Comparison of ENCODE assay signal across 20 mouse cellular contexts in genomic region chr4:119244468-119245240, GRCm38 (mm10). TPM values are rescaled to one million over a fixed set of nuclear protein-coding genes. Genes with fewer than 3 reads are reported as not detected.
A peak's percentile ranks its signal among the peaks of the same experiment; 100 is the strongest.
DNase-seq lines count a peak whose midpoint lies in the region; ATAC-seq and TF ChIP-seq lines count a peak whose summit lies in the region.
"Had no signal": no experiment of that assay in that cellular context is flagged by ENCODE, and none has a peak within 500 bp of the region (broad histone marks: within the 10 kb centered on the region; RNA-seq: fewer than 3 reads in every experiment).

No protein-coding gene starts in this region.

- H3K4me2 ChIP-seq in hindbrain, postnatal 0 days (ENCODE audit: low read depth, low read length), result no peak overlapping the region
- H3K4me2 ChIP-seq: midbrain, embryonic 15.5 days; neural tube, embryonic 13.5 days had no signal

- no peak overlapping the region for H3K9ac ChIP-seq in hindbrain, postnatal 0 days (replicated peaks; ENCODE audit: low read length)
- H3K9ac ChIP-seq: liver, embryonic 14.5 days; midbrain, embryonic 15.5 days; neural tube, embryonic 13.5 days had no signal

- peaks cover 34% of the 10 kb centered on the region for H3K36me3 ChIP-seq in hindbrain, postnatal 0 days (ENCODE audit: insufficient read depth, low read length)

- H3K9me3 ChIP-seq in hindbrain, postnatal 0 days (ENCODE audit: low read length), result no peaks in the 10 kb centered on the region
- H3K9me3 ChIP-seq: midbrain, embryonic 15.5 days; neural tube, embryonic 13.5 days had no signal

- no peak overlapping the region for H3K4me3 ChIP-seq in hindbrain, postnatal 0 days (ENCODE audit: low read length)
- H3K4me3 ChIP-seq: gastrocnemius, adult 2 months; midbrain, embryonic 15.5 days; neural tube, embryonic 13.5 days had no signal

- H3K27me3 ChIP-seq in hindbrain, postnatal 0 days (ENCODE audit: insufficient read depth, low read length), result no peaks in the 10 kb centered on the region
- H3K27me3 ChIP-seq: midbrain, embryonic 15.5 days; neural tube, embryonic 13.5 days had no signal

- DNase-seq in heart, adult 18-20 months, result peak; percentile 12 to 40
- no peak for DNase-seq in heart, postnatal 14 days
- DNase-seq in ovary, adult 18-20 months (ENCODE audit: low spot score), result peak; percentile 29
- no peak for DNase-seq in ovary, postnatal 36 days (ENCODE audit: low spot score)
- peak; percentile 58 to 83 for DNase-seq in left cerebral cortex, postnatal 14 days (ENCODE audit: low spot score in 2 of 2)
- DNase-seq in telencephalon, adult 2 months (ENCODE audit: low read depth, low spot score), result peak; percentile 86
- DNase-seq in thymus, postnatal 14 days, result no peak
- DNase-seq in hindbrain, postnatal 0 days (ENCODE audit: low spot score), result no peak
- DNase-seq: B cell, adult 2 months; thymus, adult 2 months had no signal

- intact Hi-C loops in heart, postnatal 14 days (cut with DNase I), result loop anchor here (5.0 kb wide), 4 partner anchors 78 to 378 kb away; partner anchors contain the start of genes Ppcs, Ppih and Zmynd12
- intact Hi-C loops in left cerebral cortex, postnatal 14 days (cut with DNase I), result loop anchor here (10.0 kb wide), 1 partner anchor 420 kb away; no protein-coding TSS in a partner anchor

- ATAC-seq in hindbrain, postnatal 0 days, result no peak
- ATAC-seq: midbrain, embryonic 15.5 days had no signal

- no peak overlapping the region for H3K27ac ChIP-seq in hindbrain, postnatal 0 days
- H3K27ac ChIP-seq: liver, embryonic 14.5 days; macrophage; midbrain, embryonic 15.5 days; neural tube, embryonic 13.5 days had no signal

- WGBS in hindbrain, postnatal 0 days, result 72% methylated on average over 22 of the region's 22 CpGs

- H3K4me1 ChIP-seq in hindbrain, postnatal 0 days (ENCODE audit: insufficient read depth, low read length), result peaks cover 4% of the 10 kb centered on the region; the same call in 1 of the 2 replicates

- no peak for TF ChIP-seq CTCF in hindbrain, postnatal 0 days (IDR thresholded peaks at IDR 0.05; ENCODE audit: low read depth)

RNA-seq across cellular contexts. Expression of gene Cldn19, which starts 10.6 kb away (rescaled TPM):
- not detected for total RNA-seq in heart, adult 18-20 months (2021)
- under 1 TPM in 1 of 2 experiments, not detected in 1; 0.36 TPM for total RNA-seq in heart, postnatal 14 days (2021)
- under 1 TPM; 0.15 to 0.24 TPM for total RNA-seq in left cerebral cortex, postnatal 14 days (2021)
- total RNA-seq in hindbrain, postnatal 0 days (2014; rRNA removed), result 3.6 and 5.1 TPM in 2 replicates
- polyA plus RNA-seq in hindbrain, postnatal 0 days (2015; fragmentation: Nextera tagmentation; extraction: Ambion mirVana), result 1.1 and 1.7 TPM in 2 replicates
- polyA plus RNA-seq: heart, embryonic 14.5 days; intestine, embryonic 14.5 days; liver, embryonic 14.5 days; macrophage; spleen, adult 2 months had no signal

RNA-seq across cellular contexts. Expression of gene P3h1, which starts 11.9 kb away (rescaled TPM):
- total RNA-seq in heart, adult 18-20 months (2021), result 1 to 10 TPM; 9.4 to 9.9 TPM
- total RNA-seq in heart, postnatal 14 days (2021), result 10 to 100 TPM; 18.1 to 19.5 TPM
- total RNA-seq in left cerebral cortex, postnatal 14 days (2021), result 1 to 10 TPM; 7.1 to 7.6 TPM
- total RNA-seq in hindbrain, postnatal 0 days (2014; rRNA removed), result 15.3 and 18.3 TPM in 2 replicates
- polyA plus RNA-seq in hindbrain, postnatal 0 days (2015; fragmentation: Nextera tagmentation; extraction: Ambion mirVana), result 9.1 and 9.8 TPM in 2 replicates

RNA-seq across cellular contexts. Expression of gene AU022252, which starts 12.1 kb away (rescaled TPM):
- total RNA-seq in heart, adult 18-20 months (2021), result 10 to 100 TPM; 24.8 to 26.5 TPM
- 10 to 100 TPM; 21.1 to 23.4 TPM for total RNA-seq in heart, postnatal 14 days (2021)
- 10 to 100 TPM; 31.6 to 34.9 TPM for total RNA-seq in left cerebral cortex, postnatal 14 days (2021)
- total RNA-seq in hindbrain, postnatal 0 days (2014; rRNA removed), result 15.3 and 26.4 TPM in 2 replicates
- 19.8 and 20.5 TPM in 2 replicates for polyA plus RNA-seq in hindbrain, postnatal 0 days (2015; fragmentation: Nextera tagmentation; extraction: Ambion mirVana)

RNA-seq across cellular contexts. Expression of gene Tmem269, which starts 26.6 kb away (rescaled TPM):
- not detected for total RNA-seq in heart, adult 18-20 months (2021)
- total RNA-seq in heart, postnatal 14 days (2021), result not detected
- under 1 TPM; 0.48 to 0.55 TPM for total RNA-seq in left cerebral cortex, postnatal 14 days (2021)
- 0.37 TPM in 1 of 2 replicates, not detected in the other for total RNA-seq in hindbrain, postnatal 0 days (2014; rRNA removed)
- polyA plus RNA-seq in hindbrain, postnatal 0 days (2015; fragmentation: Nextera tagmentation; extraction: Ambion mirVana), result 0.30 and 0.43 TPM in 2 replicates
- total RNA-seq: adrenal gland, postnatal 4 days; ES-E14; gastrocnemius, adult 2 months had no signal
- polyA plus RNA-seq: intestine, embryonic 14.5 days; liver, embryonic 14.5 days; macrophage; neural tube, embryonic 13.5 days; thymus, adult 2 months had no signal

RNA-seq across cellular contexts. Expression of gene Svbp, which starts 49.5 kb away (rescaled TPM):
- total RNA-seq in heart, adult 18-20 months (2021), result 10 to 100 TPM; 15.4 to 19.6 TPM
- total RNA-seq in heart, postnatal 14 days (2021), result 10 to 100 TPM; 22.1 to 24.5 TPM
- total RNA-seq in left cerebral cortex, postnatal 14 days (2021), result 10 to 100 TPM; 19.7 to 22.1 TPM
- 40.9 and 64.7 TPM in 2 replicates for total RNA-seq in hindbrain, postnatal 0 days (2014; rRNA removed)
- 175 and 179 TPM in 2 replicates for polyA plus RNA-seq in hindbrain, postnatal 0 days (2015; fragmentation: Nextera tagmentation; extraction: Ambion mirVana)

Comparison
In these comparisons a context has a peak if more than half of its experiments do, and no peak if none do; other contexts are left out.
1. DNase-seq: peak in heart, adult 18-20 months (2 of 2), ovary, adult 18-20 months (single experiment), left cerebral cortex, postnatal 14 days (2 of 2) and telencephalon, adult 2 months (single experiment); none in heart, postnatal 14 days (0 of 2), ovary, postnatal 36 days (single experiment), thymus, postnatal 14 days (single experiment) and hindbrain, postnatal 0 days (single experiment).